Mouse (Mus musculus): ENCODE results near the gene Fgfr2.

- TF ChIP-seq CTCF (IDR thresholded peaks at IDR 0.05) (no peak), EP300 (IDR thresholded peaks at IDR 0.05) (no peak)
Measured at GRCm38 (mm10) chr7:132264763-132265162, 858.4 kb downstream of the Fgfr2 start.
